Mouse (Mus musculus): ENCODE measurements around the gene Fry.

The Fry gene

GRCm38 (mm10) chr5:150522867-150523234 is 404.4 kb downstream of the Fry start:
- DNase-seq (ENCODE audit: low spot score in 2 of 2) = no peak

DNA sequence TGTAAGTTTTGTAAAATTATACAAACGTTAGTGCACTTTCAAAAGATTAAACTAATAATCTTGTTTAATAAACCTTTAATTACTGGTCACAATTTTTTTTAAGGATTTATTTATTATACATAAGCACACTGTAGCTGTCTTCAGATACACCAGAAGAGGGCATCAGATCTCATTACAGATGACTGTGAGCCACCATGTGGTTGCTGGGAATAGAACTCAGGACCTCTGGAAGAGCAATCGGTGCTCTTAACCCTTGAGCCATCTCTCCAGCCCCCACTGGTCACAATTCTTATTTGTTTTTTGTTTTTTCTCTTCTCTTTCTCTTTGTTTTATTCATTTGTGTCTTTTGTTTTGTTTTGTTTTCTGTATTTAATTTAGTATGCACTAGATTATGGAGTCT is 406.8 kb downstream of the Fry start:
- no peak for DNase-seq (ENCODE audit: low spot score in 2 of 2)

GRCm38 (mm10) chr5:150541302-150541701 is 422.9 kb downstream of the Fry start:
- DNase-seq (ENCODE audit: low spot score in 2 of 2) = no peak

GRCm38 (mm10) chr5:150543184-150543583 is 424.7 kb downstream of the Fry start:
- no peak for DNase-seq (ENCODE audit: low spot score in 2 of 2)
